Mouse (Mus musculus): ENCODE data around the gene Pbx1.

- TF ChIP-seq CTCF (IDR thresholded peaks at IDR 0.05; ENCODE audit: insufficient read depth, low read depth, low read length), result no peak
- no peak for TF ChIP-seq POLR2A (IDR thresholded peaks at IDR 0.05; ENCODE audit: insufficient read depth, low read depth, low read length)
Observed at GRCm38 (mm10) chr1:168180622-168181441, 251.2 kb downstream of the Pbx1 start.
